ENCODE assay signal across 43 mouse cellular contexts in genomic region chr5:147243908-147244307, GRCm38 (mm10). TPM values are rescaled to one million over a fixed set of nuclear protein-coding genes. Genes with fewer than 3 reads are reported as not detected.
"Had no signal": no experiment of that assay in that cellular context is flagged by ENCODE, and none has a peak within 500 bp of the region (broad histone marks: within the 10 kb centered on the region; RNA-seq: fewer than 3 reads in every experiment).

No protein-coding gene starts in this region.

- H3K9me3 ChIP-seq: heart, embryonic 13.5 days; heart, embryonic 15.5 days; hindbrain, embryonic 10.5 days; hindbrain, embryonic 12.5 days; kidney, embryonic 15.5 days; limb, embryonic 13.5 days; limb, embryonic 15.5 days; liver, embryonic 12.5 days had no signal

- H3K27me3 ChIP-seq: hindbrain, embryonic 12.5 days had no signal

- H3K4me2 ChIP-seq: heart, embryonic 11.5 days; heart, embryonic 13.5 days; heart, embryonic 15.5 days; hindbrain, embryonic 12.5 days; hindbrain, embryonic 14.5 days; kidney, embryonic 15.5 days; limb, embryonic 13.5 days; limb, embryonic 15.5 days; liver, embryonic 12.5 days had no signal

- H3K9ac ChIP-seq: heart, embryonic 13.5 days; heart, embryonic 15.5 days; hindbrain, embryonic 12.5 days; hindbrain, embryonic 14.5 days; kidney, embryonic 15.5 days; limb, embryonic 13.5 days; limb, embryonic 15.5 days; liver, embryonic 12.5 days; liver, embryonic 14.5 days had no signal

- H3K4me3 ChIP-seq: heart, adult 2 months; heart, embryonic 13.5 days; heart, embryonic 15.5 days; hindbrain, embryonic 10.5 days; hindbrain, embryonic 12.5 days; kidney, embryonic 15.5 days; limb, embryonic 13.5 days; limb, embryonic 15.5 days; liver, embryonic 12.5 days had no signal

- H3K36me3 ChIP-seq: heart, embryonic 13.5 days; heart, embryonic 15.5 days; hindbrain, embryonic 10.5 days; hindbrain, embryonic 12.5 days; kidney, embryonic 15.5 days; limb, embryonic 13.5 days; limb, embryonic 15.5 days; liver, embryonic 12.5 days had no signal

- DNase-seq: gastrocnemius, postnatal 14 days; gastrocnemius, postnatal 36 days; heart, adult 11 months; heart, adult 2 months; heart, postnatal 14 days; heart, postnatal 4 days; kidney, adult 11 months; kidney, adult 2 months; kidney, adult 9 months; kidney, postnatal 14 days; kidney, postnatal 36 days; layer of hippocampus, adult 9-11 months; layer of hippocampus, postnatal 36 days; left cerebral cortex, postnatal 4 days had no signal

- ATAC-seq: hindbrain, embryonic 16.5 days; inflammation-experienced regulatory T-cells, adult 6 months; liver, embryonic 12.5 days had no signal

- H3K27ac ChIP-seq: heart, adult 2 months; heart, embryonic 13.5 days; heart, embryonic 15.5 days; hindbrain, embryonic 10.5 days; hindbrain, embryonic 12.5 days; hindbrain, embryonic 14.5 days; kidney, embryonic 15.5 days; kidney, postnatal 0 days; limb, embryonic 13.5 days; limb, embryonic 15.5 days; liver, embryonic 12.5 days; liver, embryonic 14.5 days had no signal

- H3K4me1 ChIP-seq: heart, embryonic 13.5 days; heart, embryonic 15.5 days; hindbrain, embryonic 10.5 days; hindbrain, embryonic 12.5 days; kidney, embryonic 15.5 days; limb, embryonic 13.5 days; limb, embryonic 15.5 days; liver, embryonic 12.5 days had no signal

RNA-seq across cellular contexts. Expression of gene Pdx1, which starts 25.9 kb away (rescaled TPM):
- total RNA-seq: gastrocnemius, adult 18-20 months; gastrocnemius, adult 8-10 months; gastrocnemius, postnatal 14 days; gastrocnemius, postnatal 36 days; heart, adult 2 months; heart, postnatal 14 days; heart, postnatal 4 days; layer of hippocampus, adult 18-20 months; layer of hippocampus, adult 8-10 months; layer of hippocampus, postnatal 14 days; layer of hippocampus, postnatal 36 days; left cerebral cortex, adult 18-20 months; left cerebral cortex, adult 8-10 months; left cerebral cortex, postnatal 10 days; left cerebral cortex, postnatal 25 days; left cerebral cortex, postnatal 4 days; liver, adult 2 months had no signal
- polyA plus RNA-seq: gonadal fat pad, adult 2 months; heart, adult 2 months; heart, embryonic 11.5 days; heart, embryonic 13.5 days; heart, embryonic 15.5 days; heart, postnatal 0 days; hindbrain, embryonic 10.5 days; hindbrain, embryonic 12.5 days; hindbrain, embryonic 14.5 days; hindbrain, embryonic 16.5 days; inflammation-experienced regulatory T-cells, adult 6 months; kidney, adult 2 months; kidney, embryonic 15.5 days; kidney, postnatal 0 days; limb, embryonic 11.5 days; limb, embryonic 13.5 days; limb, embryonic 15.5 days; liver, adult 2 months had no signal

RNA-seq across cellular contexts. Expression of gene Gsx1, which starts 55.4 kb away (rescaled TPM):
- total RNA-seq: gastrocnemius, adult 18-20 months; gastrocnemius, adult 8-10 months; gastrocnemius, postnatal 14 days; gastrocnemius, postnatal 36 days; heart, adult 2 months; heart, postnatal 14 days; heart, postnatal 4 days; liver, adult 2 months had no signal
- polyA plus RNA-seq: gonadal fat pad, adult 2 months; heart, adult 2 months; heart, embryonic 11.5 days; heart, embryonic 13.5 days; heart, embryonic 15.5 days; heart, postnatal 0 days; inflammation-experienced regulatory T-cells, adult 6 months; kidney, adult 2 months; kidney, embryonic 15.5 days; kidney, postnatal 0 days; large intestine, adult 2 months; limb, embryonic 11.5 days; limb, embryonic 13.5 days; limb, embryonic 15.5 days; liver, adult 2 months; liver, embryonic 12.5 days; liver, embryonic 14.5 days; liver, embryonic 16.5 days had no signal
